Mouse (Mus musculus) lung, embryonic 14.5 days (tissue): ENCODE results near the gene Sufu. TPM values are rescaled to one million over a fixed set of nuclear protein-coding genes. Genes with fewer than 3 reads are reported as not detected.
A peak's percentile ranks its signal among the peaks of the same experiment; 100 is the strongest.

Experiments used
- ATAC-seq: fragments of 200-750 bp; cut with Nextera tagmentation; 2 replicates; pipeline ENCODE4 v1.8.0; 2017; ENCODE audit warnings: mild to moderate bottlenecking, moderate TSS enrichment, moderate library complexity; ENCODE audit not compliant: insufficient read depth
- DNase-seq: peaks from one replicate; pipeline ENCODE4 v3.0.0-alpha.2; 2015
- H3K27ac ChIP-seq: fragments of 300-500 bp; sonication (generic); 2 replicates; pipeline ENCODE4 v1.5.1; 2014; ENCODE audit warnings: low read depth, mild to moderate bottlenecking, moderate library complexity
- H3K27me3 ChIP-seq: fragments of 300-500 bp; sonication (generic); 2 replicates; pipeline ENCODE4 v1.6.1; 2014; ENCODE audit warnings: low read length, control low read depth; ENCODE audit not compliant: insufficient read depth
- H3K36me3 ChIP-seq: fragments of 300-500 bp; sonication (generic); 2 replicates; pipeline ENCODE4 v1.6.1; 2014; ENCODE audit warnings: control low read depth; ENCODE audit not compliant: insufficient read depth
- H3K4me1 ChIP-seq: fragments of 300-500 bp; sonication (generic); 2 replicates; pipeline ENCODE4 v1.6.1; 2014; ENCODE audit warnings: antibody characterized with exemption, control low read depth; ENCODE audit not compliant: insufficient read depth
- H3K4me2 ChIP-seq: fragments of 300-500 bp; sonication (generic); 2 replicates; pipeline ENCODE4 v1.6.1; 2014; ENCODE audit warnings: mild to moderate bottlenecking
- H3K4me3 ChIP-seq: fragments of 300-500 bp; sonication (generic); 2 replicates; pipeline ENCODE4 v1.5.1; 2014; ENCODE audit warnings: low read depth, low read length
- H3K9ac ChIP-seq: fragments of 300-500 bp; sonication (generic); 2 replicates; pipeline ENCODE4 v1.6.1; 2014
- H3K9me3 ChIP-seq: fragments of 300-500 bp; sonication (generic); 2 replicates; pipeline ENCODE4 v1.6.1; 2016; ENCODE audit warnings: low read depth, low read length, control low read depth
- CTCF ChIP-seq: IDR thresholded peaks from 2 replicates; pipeline ENCODE4 v1.5.1; 2016; ENCODE audit warnings: antibody characterized with exemption, low read depth
- WGBS: fragments of 180-500 bp; shearing (Covaris S2); extraction: QIAGEN DNeasy Blood & Tissue Kit; methylation state at CpG from one replicate; pipeline ENCODE4 v1.1.7; 2014; 5-methylcytosine and 5-hydroxymethylcytosine counted together
- polyA plus RNA-seq: library from polyadenylated mRNA; unstranded; fragments of >200 nt; fragmentation: Nextera tagmentation; extraction: Ambion mirVana; gene quantifications from 2 replicates; pipeline ENCODE4 v1.2.1, GENCODE M21; 2014

Gene Sufu
- polyA plus RNA-seq, 1 experiment from 2014 or later = 47.5 TPM

DNA sequence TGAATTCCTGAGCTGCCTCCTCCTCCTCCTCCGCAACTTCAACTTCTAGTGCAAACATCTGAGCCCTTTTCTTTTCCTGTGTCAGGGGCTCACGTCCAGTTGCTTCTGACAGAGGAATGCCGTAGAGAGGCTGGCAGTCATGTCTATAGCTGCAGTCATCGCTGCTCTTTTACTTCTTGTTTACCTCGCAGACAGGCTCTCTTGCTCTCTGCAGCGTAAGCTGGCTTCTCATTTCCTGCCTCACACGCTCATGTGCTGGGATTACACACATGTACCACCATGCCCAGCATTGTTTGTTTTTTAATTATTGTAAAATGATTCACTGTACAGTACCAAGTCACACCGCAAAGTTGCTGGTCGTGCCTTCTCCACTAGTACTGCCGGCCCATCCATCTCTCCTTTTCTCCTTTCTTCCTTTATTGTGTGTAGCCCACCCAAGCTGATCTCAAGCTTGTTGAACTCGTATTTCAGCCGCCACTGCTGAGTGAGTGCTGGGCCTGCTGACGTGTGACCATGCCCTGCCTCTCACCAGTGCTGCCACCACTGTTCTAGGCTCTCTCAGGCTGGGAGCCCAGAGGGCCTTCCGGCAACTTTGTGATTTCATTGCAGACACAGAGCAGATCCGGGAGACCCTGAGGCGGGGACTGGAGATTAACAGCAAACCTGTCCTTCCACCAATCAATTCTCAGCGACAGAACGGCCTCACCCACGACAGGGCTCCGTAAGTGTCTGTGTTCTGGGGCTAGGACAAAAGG lies 57.6 kb downstream of the Sufu start:
- H3K4me1 ChIP-seq = peaks cover 28% of the 10 kb centered on the region
- no peaks in the 10 kb centered on the region for H3K9me3 ChIP-seq
- DNase-seq (peak; percentile 51), ATAC-seq (peak; percentile 36)
- H3K36me3 ChIP-seq = peaks cover 63% of the 10 kb centered on the region; the same call in 1 of the 2 replicates
- WGBS = 19% methylated on average over 20 of the region's 20 CpGs
- H3K9ac ChIP-seq = peak overlapping the region; percentile 21
- no peak for TF ChIP-seq CTCF
- no peaks in the 10 kb centered on the region for H3K27me3 ChIP-seq
- H3K27ac ChIP-seq = peak overlapping the region; percentile 92
- H3K4me3 ChIP-seq = no peak overlapping the region
- H3K4me2 ChIP-seq = peak overlapping the region; percentile 31

GRCm38 (mm10) chr19:46455032-46455431 lies 58.3 kb downstream of the Sufu start:
- peaks cover 28% of the 10 kb centered on the region for H3K4me1 ChIP-seq

GRCm38 (mm10) chr19:46455556-46455955 lies 58.9 kb downstream of the Sufu start:
- TF ChIP-seq CTCF = no peak
- H3K9me3 ChIP-seq = no peaks in the 10 kb centered on the region
- peaks cover 74% of the 10 kb centered on the region; the same call in 1 of the 2 replicates for H3K36me3 ChIP-seq
- H3K9ac ChIP-seq = peak overlapping the region; percentile 21
- H3K27ac ChIP-seq = peak overlapping the region; percentile 92
- peak overlapping the region; percentile 19; the same call in 1 of the 2 replicates for H3K4me2 ChIP-seq
- WGBS = 79% methylated on average over 8 of the region's 8 CpGs
- peaks cover 28% of the 10 kb centered on the region for H3K4me1 ChIP-seq
- no peak for ATAC-seq
- no peaks in the 10 kb centered on the region for H3K27me3 ChIP-seq
- DNase-seq = no peak
- H3K4me3 ChIP-seq = no peak overlapping the region

More at GRCm38 (mm10) chr19:46455032-46455431, 58.3 kb downstream of the Sufu start:
- peak overlapping the region; percentile 21 for H3K9ac ChIP-seq
- WGBS = 16% methylated on average over 1 of the region's 1 CpGs
- no peaks in the 10 kb centered on the region for H3K27me3 ChIP-seq
- H3K4me2 ChIP-seq = peak overlapping the region; percentile 31
- peak; percentile 70 for DNase-seq
- H3K9me3 ChIP-seq = no peaks in the 10 kb centered on the region
- peak; percentile 82 for ATAC-seq
- H3K4me3 ChIP-seq = no peak overlapping the region
- peak overlapping the region; percentile 92 for H3K27ac ChIP-seq
- peaks cover 70% of the 10 kb centered on the region; the same call in 1 of the 2 replicates for H3K36me3 ChIP-seq
- no peak for TF ChIP-seq CTCF

DNA sequence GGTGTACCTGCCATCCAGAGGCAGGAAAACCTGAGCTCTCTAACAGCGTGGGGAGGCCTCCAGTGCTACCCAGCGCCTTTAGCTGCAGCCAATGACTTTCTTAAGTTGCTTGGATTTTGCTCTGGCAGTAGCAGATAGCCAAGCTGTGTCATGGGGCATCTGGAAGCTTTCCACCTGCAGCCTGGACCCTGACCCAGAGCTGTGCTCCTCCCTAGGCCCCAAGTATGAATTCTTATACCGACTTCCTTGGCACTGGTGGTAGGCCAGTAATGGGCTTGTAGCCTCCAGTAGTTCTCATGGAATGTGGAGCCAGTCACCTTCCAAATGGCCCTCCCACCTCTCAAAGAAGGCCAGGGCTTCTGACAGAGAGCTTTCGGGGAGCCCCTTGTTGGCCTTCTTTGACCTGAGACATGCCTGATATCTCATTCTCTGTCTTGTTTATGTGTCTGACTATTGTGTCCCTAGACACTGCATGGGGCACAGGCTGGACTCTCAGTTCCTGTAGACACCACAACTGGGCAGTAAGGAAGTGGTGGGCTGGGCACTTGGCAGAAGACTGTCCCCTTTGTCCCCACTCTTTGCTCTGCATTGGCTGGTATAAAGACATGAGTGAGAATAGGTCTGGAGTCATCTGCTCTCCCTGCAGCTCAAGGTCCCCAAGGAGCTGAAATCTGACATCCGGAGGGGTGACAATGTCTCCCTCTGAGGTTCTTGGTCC lies 59.5 kb downstream of the Sufu start:
- H3K9me3 ChIP-seq = no peaks in the 10 kb centered on the region
- no peaks in the 10 kb centered on the region for H3K27me3 ChIP-seq
- no peak for TF ChIP-seq CTCF
- ATAC-seq = no peak
- no peak overlapping the region for H3K4me2 ChIP-seq
- H3K27ac ChIP-seq = peak overlapping the region; percentile 92
- peak overlapping the region; percentile 21; the same call in 1 of the 2 replicates for H3K9ac ChIP-seq
- 69% methylated on average over 5 of the region's 5 CpGs for WGBS
- no peak overlapping the region for H3K4me3 ChIP-seq
- H3K36me3 ChIP-seq = peaks cover 70% of the 10 kb centered on the region; the same call in 1 of the 2 replicates
- no peak for DNase-seq
- H3K4me1 ChIP-seq = peaks cover 28% of the 10 kb centered on the region

DNA sequence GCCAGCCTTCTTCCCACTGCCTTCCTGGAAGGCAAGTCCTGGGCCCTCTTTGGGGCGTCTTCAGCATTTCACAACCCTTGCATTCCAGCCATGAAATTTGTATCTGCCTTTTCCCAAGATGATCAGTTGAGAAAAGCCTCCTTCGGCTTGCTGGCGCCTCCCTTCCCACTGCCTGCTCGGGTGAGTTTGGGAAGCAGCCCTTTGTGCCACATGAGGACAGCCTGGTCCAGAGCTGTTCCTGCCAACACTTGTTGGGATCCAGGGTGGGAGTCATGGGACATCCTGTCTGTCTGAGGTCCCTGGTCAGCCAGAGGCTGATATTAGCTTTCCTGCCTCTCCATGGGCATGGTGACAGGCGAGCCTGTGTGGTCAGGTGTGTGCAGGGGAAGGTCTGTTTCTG lies 61.1 kb downstream of the Sufu start:
- Histone ChIP-seq H3K9me3 (no peaks in the 10 kb centered on the region), H3K27me3 (no peaks in the 10 kb centered on the region), H3K4me3 (no peak overlapping the region), H3K4me1 (peaks cover 23% of the 10 kb centered on the region), H3K4me2 (no peak overlapping the region), H3K27ac (peak overlapping the region; percentile 12; the same call in 1 of the 2 replicates), H3K36me3 (peaks cover 68% of the 10 kb centered on the region), H3K9ac (no peak overlapping the region)
- no peak for DNase-seq
- 72% methylated on average over 5 of the region's 5 CpGs for WGBS
- ATAC-seq = no peak
- no peak for TF ChIP-seq CTCF

- peaks cover 61% of the 10 kb centered on the region for H3K36me3 ChIP-seq
- H3K4me2 ChIP-seq = no peak overlapping the region
- H3K9me3 ChIP-seq = no peaks in the 10 kb centered on the region
- TF ChIP-seq CTCF = no peak
- peaks cover 19% of the 10 kb centered on the region for H3K4me1 ChIP-seq
- H3K27me3 ChIP-seq = no peaks in the 10 kb centered on the region
- no peak overlapping the region; the same call in 1 of the 2 replicates for H3K27ac ChIP-seq
- ATAC-seq = no peak
- no peak for DNase-seq
- H3K4me3 ChIP-seq = no peak overlapping the region
- WGBS = 44% methylated on average over 10 of the region's 10 CpGs
- no peak overlapping the region for H3K9ac ChIP-seq
These were observed 62.6 kb downstream of the Sufu start for GRCm38 (mm10) chr19:46459256-46459655.

DNA sequence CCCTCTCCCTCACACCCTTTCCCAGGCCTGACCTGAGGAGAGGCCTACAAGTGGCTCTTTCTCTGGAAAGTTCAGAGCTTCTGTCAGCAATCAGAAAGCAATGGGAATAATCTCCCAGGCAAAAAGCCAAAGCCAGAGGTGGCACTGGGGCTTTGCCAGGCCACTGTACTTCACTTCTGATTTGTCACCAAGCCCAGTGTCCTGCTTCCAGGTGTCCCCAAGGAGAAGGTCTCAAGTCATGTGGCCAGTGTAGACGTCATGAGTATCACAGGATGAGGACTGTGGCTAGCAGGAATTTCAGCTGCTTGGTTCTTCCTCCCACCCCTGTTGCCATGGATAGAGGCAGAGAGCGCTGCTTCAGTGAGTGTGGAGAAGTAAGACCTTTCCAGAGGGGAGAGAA lies 63.2 kb downstream of the Sufu start:
- Histone ChIP-seq H3K4me1 (peaks cover 13% of the 10 kb centered on the region), H3K4me3 (no peak overlapping the region), H3K36me3 (peaks cover 57% of the 10 kb centered on the region), H3K27me3 (no peaks in the 10 kb centered on the region), H3K9ac (no peak overlapping the region), H3K4me2 (no peak overlapping the region), H3K9me3 (no peaks in the 10 kb centered on the region), H3K27ac (no peak overlapping the region)
- DNase-seq (no peak), ATAC-seq (no peak)
- WGBS = 74% methylated on average over 2 of the region's 2 CpGs
- TF ChIP-seq CTCF = no peak
